Mouse (Mus musculus) gastrocnemius, postnatal 36 days (tissue): ENCODE measurements around the gene Agl. TPM values are rescaled to one million over a fixed set of nuclear protein-coding genes. Genes with fewer than 3 reads are reported as not detected.
"Not testable (repeated sequence)": the region's sequence is repeated elsewhere in the genome, so short reads cannot be mapped to it uniquely, and the experiment has no call there.

Experiments used
- DNase-seq, 2 experiments: peaks; one replicate each; pipeline ENCODE4 v3.0.0; 2022
- intact Hi-C: fragments of 180-260 bp; cut with DNase I; formaldehyde crosslinking; loops from one replicate; pipeline ENCODE4 v1.15.1; 2025
- total RNA-seq, 2 experiments: library from RNA; stranded (reverse); gene quantifications; 2 replicates each; pipeline ENCODE4 v1.2.3; 2021

Gene Agl
- total RNA-seq, 2 experiments from 2014 or later, result 722 to 762 TPM

DNA sequence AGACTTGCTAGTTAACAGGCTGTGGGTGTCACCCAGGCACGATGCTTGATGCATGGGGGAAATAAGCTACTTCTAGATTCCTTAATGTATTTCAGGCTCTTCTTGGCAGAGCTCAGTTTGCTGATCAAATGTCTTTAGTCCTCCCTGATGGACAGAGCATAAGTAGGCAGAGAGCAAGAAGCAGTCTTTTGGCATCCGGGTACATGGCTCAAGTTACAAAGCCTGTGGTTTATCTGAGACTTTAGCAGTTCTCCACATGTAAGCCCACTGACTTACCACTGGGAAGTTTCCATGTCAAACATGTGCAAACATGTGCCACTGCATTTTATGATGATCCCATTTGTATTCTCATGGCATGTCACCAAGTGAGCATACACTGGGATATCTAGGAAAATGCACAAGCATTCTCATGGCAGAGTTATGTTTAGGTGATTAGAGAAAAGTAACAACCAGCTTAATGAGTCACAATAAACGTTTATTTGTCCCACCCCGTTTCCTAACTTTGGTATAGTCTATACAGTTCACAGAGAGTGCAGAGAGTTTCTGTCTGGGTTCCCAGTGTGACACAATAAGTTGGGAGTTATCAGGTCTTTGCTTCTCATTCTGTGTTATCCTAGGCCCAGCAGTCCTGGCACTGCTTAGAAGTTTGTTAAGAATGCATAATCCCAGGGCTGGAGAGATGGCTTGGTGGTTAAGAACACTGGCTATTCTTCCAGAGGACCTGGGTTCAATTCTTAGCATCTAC is 18.7 kb upstream of the Agl start:
- intact Hi-C loops, result no loop called here
- no peak for DNase-seq

- intact Hi-C loops, result no loop called here
- no peak for DNase-seq
Measured at GRCm38 (mm10) chr3:116817231-116817630, 9.3 kb upstream of the Agl start.

GRCm38 (mm10) chr3:116816674-116817215 is 8.8 kb upstream of the Agl start:
- intact Hi-C loops, result no loop called here
- no peak for DNase-seq

DNA sequence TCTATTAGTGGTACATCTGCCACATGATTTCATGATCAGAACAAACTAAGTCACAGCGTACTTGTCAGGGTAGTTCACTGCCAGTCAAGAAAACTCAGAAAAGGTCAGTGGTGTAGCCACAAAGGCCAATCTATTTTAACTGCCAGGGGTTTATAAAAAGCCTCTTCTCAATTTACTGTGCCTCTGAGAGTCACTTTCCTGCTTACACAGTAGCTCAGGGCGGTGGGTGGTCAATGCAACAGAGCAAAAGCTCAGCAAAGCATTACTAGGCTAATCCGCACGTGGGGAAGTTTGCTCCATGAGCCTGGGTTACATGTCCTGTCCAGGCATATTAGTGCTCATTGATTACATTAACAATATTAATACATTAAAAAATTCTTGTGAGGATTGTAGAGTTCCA is 8.0 kb upstream of the Agl start:
- DNase-seq, result peak in 1 of 2 experiments; percentile 21
- intact Hi-C loops, result no loop called here

GRCm38 (mm10) chr3:116815305-116815797 is 7.4 kb upstream of the Agl start:
- DNase-seq, result no peak
- intact Hi-C loops, result no loop called here

DNA sequence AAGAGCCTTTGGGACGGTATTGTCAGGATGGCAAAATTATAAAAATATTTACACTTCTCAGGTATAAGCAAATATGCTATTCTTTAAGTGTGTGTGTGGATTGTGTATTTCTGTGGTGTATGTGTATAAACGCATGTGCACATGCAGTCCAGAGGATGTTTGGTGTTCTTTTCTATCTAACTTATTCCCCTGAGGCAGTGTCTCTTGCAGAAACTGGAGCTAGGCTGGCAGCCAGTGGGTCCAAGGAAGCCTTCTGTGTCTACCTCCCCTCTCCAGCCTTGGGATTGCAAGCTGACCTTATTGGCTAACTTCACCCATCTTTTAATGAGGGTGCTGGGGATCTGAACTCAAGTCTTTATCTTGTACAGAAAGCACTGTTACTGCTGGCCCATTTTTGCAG is 5.0 kb upstream of the Agl start:
- DNase-seq, result no peak
- intact Hi-C loops, result no loop called here

DNA sequence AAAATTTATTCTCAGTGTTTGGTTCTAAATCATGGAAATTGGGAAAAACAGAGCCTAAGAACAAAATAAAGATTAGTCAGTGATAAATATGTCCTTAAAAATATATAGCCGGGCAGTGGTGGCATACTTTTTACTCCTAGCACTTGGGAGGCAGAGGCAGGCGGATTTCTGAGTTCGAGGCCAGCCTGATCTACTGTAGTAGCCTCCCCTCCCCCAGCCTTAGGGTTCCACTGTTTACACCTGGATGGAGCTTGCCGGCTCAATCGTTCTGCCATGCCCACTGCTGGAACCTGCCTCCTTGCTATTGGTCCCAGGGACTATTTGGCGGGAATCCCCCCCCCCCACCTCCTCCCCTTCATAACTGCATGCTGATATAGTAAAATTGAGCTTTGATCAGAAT is 2.4 kb upstream of the Agl start:
- intact Hi-C loops, DNase-seq: not testable (repeated sequence)

- intact Hi-C loops, result no loop called here
- DNase-seq, result no peak
Measured at GRCm38 (mm10) chr3:116809221-116809620, 1.3 kb upstream of the Agl start.

- peak in 1 of 2 experiments; percentile 33 for DNase-seq
- intact Hi-C loops, result no loop called here
Measured at GRCm38 (mm10) chr3:116808507-116809217, 696 bp upstream of the Agl start.

- intact Hi-C loops, result no loop called here
- no peak for DNase-seq
Measured at GRCm38 (mm10) chr3:116805866-116806265, 2.1 kb downstream of the Agl start.

DNA sequence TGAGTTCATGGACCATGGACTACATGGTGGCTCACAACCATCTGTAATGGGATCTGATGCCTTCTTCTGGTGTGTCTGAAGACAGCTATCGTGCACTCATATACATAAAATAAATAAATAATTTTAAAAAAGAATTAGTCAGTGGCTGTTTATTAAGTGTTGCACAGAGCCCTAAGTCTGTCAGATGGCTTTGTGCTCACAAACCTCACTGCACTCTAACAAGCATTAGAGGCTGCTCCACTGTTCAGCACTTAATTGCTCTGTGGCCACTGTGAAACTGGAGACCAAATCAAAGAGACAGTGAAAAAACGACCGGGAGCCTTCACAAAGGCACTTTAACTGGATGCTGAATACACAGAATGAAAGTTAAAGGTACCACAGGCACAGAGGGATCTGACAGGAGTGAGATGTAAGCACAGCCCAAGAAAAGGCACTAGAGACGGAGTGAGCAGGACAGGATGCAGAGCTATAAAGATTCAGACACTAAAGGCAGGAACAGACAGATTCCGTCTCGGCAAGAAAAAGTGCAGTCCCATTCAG is 3.1 kb downstream of the Agl start:
- no peak for DNase-seq
- intact Hi-C loops, result no loop called here

GRCm38 (mm10) chr3:116801755-116802154 is 6.2 kb downstream of the Agl start:
- intact Hi-C loops, result no loop called here

GRCm38 (mm10) chr3:116798821-116799510 is 9.0 kb downstream of the Agl start:
- intact Hi-C loops, result no loop called here
- DNase-seq, result no peak

More at GRCm38 (mm10) chr3:116801755-116802154, 6.2 kb downstream of the Agl start:
- no peak for DNase-seq

GRCm38 (mm10) chr3:116788851-116789250 is 19.1 kb downstream of the Agl start:
- no peak for DNase-seq
- intact Hi-C loops, result no loop called here

GRCm38 (mm10) chr3:116786543-116786942 is 21.4 kb downstream of the Agl start:
- intact Hi-C loops, result no loop called here
- no peak for DNase-seq

GRCm38 (mm10) chr3:116785820-116786219 is 22.1 kb downstream of the Agl start:
- intact Hi-C loops, result no loop called here

DNA sequence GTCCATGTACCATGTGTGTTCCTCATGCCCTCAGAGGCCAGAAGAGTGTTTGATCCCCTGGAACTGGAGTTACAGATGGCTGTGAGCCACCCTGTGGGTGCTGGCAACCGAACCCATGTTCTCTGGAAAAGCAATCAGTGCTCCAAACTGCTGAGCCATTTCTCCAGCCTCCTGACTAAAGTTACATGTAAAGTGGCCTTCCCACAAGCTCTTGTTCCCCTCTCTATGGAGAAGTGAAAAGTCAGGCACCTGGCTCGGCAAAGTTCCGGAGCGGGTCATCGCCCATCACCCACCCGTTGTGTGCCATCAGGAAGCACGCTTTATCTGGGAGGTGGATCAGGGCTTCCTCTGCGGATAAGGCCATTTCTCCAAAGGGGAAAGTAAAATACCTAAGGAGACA is 23.2 kb downstream of the Agl start:
- intact Hi-C loops, result no loop called here

More at GRCm38 (mm10) chr3:116785820-116786219, 22.1 kb downstream of the Agl start:
- DNase-seq, result no peak

DNA sequence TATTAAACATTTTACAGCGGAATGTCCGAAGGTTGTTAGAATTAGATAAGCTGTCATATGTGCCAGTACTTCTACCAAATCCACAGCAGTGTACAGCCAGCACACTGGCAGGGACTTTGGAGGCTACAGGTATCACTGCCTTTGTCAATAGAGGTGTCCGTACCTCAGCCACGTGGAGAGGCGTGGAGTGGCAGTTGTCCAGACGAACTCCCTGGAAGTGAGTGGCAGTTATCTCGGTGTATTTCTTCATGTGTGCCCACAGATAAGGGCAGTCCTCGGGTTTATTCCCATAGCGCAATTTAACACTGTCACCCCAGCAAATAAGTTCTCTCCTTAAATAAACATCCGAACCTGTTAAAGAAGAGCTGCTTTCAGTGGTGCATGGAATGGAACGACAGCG is 23.7 kb downstream of the Agl start:
- no peak for DNase-seq
- intact Hi-C loops, result no loop called here

More for the DNA sequence above, 23.2 kb downstream of the Agl start:
- DNase-seq, result peak; percentile 26 to 32

- no peak for DNase-seq
- intact Hi-C loops, result no loop called here
Measured at GRCm38 (mm10) chr3:116776961-116777360, 31.0 kb downstream of the Agl start.

GRCm38 (mm10) chr3:116773836-116774235 is 34.1 kb downstream of the Agl start:
- intact Hi-C loops, result loop anchor here (5.0 kb wide), 1 partner anchor 63 kb away; no protein-coding TSS in a partner anchor
- no peak for DNase-seq
